Mouse (Mus musculus): ENCODE data around the gene Safb2.

GRCm38 (mm10) chr17:56615136-56615784 lies 30.9 kb upstream of the Safb2 start:
- TF ChIP-seq POLR2A (IDR thresholded peaks at IDR 0.05; ENCODE audit: borderline replicate concordance, low read depth, low read length) (no peak), CTCF (IDR thresholded peaks at IDR 0.05; ENCODE audit: low read depth, low read length) (no peak)
